Mouse (Mus musculus): ENCODE results near the gene Krt4. TPM values are rescaled to one million over a fixed set of nuclear protein-coding genes. Genes with fewer than 3 reads are reported as not detected.

Gene Krt4
- total RNA-seq, 2 experiments from 2014 or later: not detected

DNA sequence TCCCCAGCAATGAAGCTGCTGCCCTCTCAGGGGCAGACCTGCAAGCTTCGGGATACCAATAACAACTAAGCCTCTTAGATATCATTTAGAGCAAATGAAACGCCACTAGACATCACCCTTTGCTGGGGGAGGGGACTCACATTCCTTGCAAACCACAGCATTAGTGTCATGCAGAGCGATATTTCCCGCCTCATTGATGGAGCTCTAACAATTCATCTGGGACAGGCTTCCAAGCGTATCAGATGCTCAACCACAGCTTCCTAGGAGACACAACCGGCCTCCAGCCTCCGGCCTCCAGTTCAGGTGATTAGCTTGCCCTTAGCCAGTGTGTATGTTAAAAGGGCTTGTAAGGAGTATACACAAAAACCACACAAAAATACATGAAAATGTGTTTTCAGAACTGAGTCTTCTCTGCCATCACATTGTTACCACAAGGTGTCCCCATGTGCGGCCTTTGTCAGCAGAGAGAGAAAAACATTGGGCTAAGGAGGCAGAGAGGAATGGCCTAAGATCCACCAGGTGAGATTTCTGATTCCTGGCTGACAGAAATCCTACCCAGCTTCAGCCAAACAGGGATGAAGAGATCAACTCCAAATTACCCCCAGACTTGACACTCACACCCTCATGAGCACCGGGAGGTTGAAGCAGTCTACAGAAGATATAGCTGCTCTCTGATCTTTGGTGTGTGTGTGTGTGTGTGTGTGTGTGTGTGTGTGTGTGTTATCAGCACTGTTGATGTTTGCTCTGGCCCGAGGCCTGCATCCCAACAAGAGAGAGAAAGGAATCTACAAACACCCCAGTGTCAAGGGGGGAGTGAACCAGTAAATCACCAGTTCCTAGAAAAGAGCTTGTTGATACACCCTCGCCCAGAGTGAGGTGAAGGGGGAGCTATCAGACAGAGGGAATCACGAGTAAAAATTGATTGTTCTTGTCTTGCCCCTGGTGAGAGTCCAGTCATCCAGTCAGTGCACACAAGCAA, 22.1 kb downstream of the Krt4 start:
- no peak for ATAC-seq (ENCODE audit: poor library complexity, severe bottlenecking)

GRCm38 (mm10) chr15:101895216-101895615, 29.3 kb downstream of the Krt4 start:
- no peak for ATAC-seq (ENCODE audit: poor library complexity, severe bottlenecking)

DNA sequence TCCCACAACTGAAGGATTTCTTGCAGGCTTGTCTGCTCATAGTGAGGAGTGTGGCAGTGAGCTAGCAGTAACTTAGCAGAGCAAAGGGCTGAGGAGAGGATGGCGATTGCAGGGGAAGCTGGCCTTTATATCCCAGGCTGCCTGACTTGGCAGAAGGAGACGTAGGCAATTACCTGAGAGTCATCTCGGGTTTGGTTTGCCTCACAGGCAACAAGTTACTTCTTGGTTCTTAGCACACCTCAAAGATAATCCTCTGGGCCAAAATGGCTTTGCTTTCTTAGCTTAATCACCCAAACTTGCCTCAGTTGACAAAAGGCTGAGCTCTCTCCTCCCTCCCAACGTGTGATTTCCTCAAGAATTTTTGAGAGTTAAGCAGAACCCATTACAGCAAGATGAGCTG, 31.7 kb downstream of the Krt4 start, which contains the start of gene Krt76:
TSS of gene Krt76 (minus strand) at position 101 of the 400 bp plus-strand sequence.
- ATAC-seq (ENCODE audit: poor library complexity, severe bottlenecking): no peak

DNA sequence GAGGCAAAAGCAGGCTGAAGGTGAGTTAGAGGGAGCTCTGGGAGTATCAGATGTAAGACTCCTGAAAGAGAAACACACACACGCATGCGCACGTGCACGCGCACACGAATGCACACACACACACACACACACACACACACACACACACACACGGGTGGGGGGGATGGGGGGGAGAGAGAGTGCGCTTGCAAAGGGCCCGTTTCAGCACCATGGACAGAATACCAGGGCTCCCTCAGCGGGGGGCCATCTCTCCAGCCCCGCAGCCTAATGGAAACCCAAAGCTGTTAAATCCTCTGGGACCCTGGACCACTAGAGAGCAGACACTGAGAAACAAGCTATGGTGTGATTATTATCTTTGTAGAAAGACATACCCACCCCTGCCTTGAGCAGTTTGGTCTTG, 44.8 kb downstream of the Krt4 start:
- ATAC-seq (ENCODE audit: poor library complexity, severe bottlenecking): no peak

DNA sequence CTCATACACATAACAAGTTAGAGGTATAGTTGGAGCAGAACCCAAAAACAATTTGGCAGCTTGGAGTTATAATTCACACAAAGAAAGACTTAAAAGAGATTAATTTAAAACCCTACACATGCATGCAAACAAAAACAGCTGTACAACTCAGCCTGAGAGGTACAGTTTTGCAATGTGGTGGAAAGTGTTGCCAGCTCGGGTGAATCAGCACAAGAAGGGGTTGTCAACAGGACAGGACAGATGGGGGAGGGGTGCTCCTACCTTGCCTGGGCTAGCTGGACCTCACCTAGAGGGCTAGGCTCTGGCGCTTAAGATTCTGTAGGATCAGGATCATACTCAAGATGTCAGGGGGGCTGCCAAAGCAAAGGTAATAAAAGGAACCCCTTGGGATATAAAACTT, 46.5 kb downstream of the Krt4 start:
- no peak for ATAC-seq (ENCODE audit: poor library complexity, severe bottlenecking)

DNA sequence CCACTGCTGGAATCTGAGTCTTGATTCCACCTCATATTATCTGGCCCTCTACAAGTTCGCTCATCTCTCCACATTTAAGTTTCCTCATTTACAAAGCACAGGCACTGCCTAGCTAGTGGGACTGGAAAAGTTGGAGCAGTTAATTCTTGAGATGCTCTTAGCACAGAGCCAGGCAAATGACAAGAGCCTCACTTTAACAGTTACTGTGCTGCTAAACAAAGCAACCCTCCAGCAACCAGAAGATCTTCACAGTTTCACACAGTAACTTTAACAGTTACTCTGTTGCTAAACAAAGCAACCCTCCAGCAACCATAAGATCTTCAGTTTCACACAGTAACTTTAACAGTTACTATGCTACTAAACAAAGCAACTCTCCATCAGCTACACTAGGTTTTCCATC, 50.2 kb downstream of the Krt4 start:
- ATAC-seq (ENCODE audit: poor library complexity, severe bottlenecking): no peak

DNA sequence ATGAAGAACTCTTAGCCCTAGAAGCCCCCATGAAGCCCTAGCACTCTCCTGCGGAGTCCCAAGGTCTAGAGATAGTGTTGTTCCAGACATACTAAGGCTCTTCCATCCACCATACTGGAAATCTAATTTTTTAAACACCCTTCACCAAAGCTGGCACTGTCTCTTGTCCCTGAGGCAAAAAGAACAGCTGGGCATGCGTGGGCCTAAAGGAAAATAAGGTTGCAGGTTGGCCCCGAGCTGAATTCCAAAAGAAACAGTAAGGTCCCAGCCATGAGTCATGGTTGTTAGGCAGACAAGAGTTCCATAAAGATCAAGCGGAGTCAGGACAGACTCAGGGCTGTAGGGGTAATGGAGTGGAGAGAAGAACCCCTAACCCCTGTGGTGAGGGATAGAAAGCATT, 51.3 kb downstream of the Krt4 start:
- no peak for ATAC-seq (ENCODE audit: poor library complexity, severe bottlenecking)

- no peak for ATAC-seq (ENCODE audit: poor library complexity, severe bottlenecking)
Observed at GRCm38 (mm10) chr15:101869431-101869830, 55.1 kb downstream of the Krt4 start, which contains the start of gene Krt77. Krt77 (minus strand) TSS chr15:101869705.

Other genes starting within 250 kb of the Krt4 start
- gene Krt6b, start 244.4 kb downstream of the Krt4 start, total RNA-seq (2015): not detected in 2 replicates
- not detected in 2 replicates for gene Krt6b, start 244.4 kb downstream of the Krt4 start, total RNA-seq (2017)
- gene Krt6a, start 230.4 kb downstream of the Krt4 start, total RNA-seq (2015): not detected in 2 replicates
- gene Krt6a, start 230.4 kb downstream of the Krt4 start, total RNA-seq (2017): not detected in 2 replicates
- gene Krt5, start 211.8 kb downstream of the Krt4 start, total RNA-seq (2015): not detected in 2 replicates
- not detected in 2 replicates for gene Krt5, start 211.8 kb downstream of the Krt4 start, total RNA-seq (2017)
- not detected in 2 replicates for gene Krt71, start 181.6 kb downstream of the Krt4 start, total RNA-seq (2015)
- gene Krt71, start 181.6 kb downstream of the Krt4 start, total RNA-seq (2017): not detected in 2 replicates
- gene Krt72, start 138.3 kb downstream of the Krt4 start, total RNA-seq (2015): not detected in 2 replicates
- gene Krt72, start 138.3 kb downstream of the Krt4 start, total RNA-seq (2017): not detected in 2 replicates
- gene Krt73, start 122.4 kb downstream of the Krt4 start, total RNA-seq (2015): not detected in 2 replicates
- gene Krt73, start 122.4 kb downstream of the Krt4 start, total RNA-seq (2017): not detected in 2 replicates
- not detected in 2 replicates for gene Krt2, start 106.6 kb downstream of the Krt4 start, total RNA-seq (2015)
- not detected in 2 replicates for gene Krt2, start 106.6 kb downstream of the Krt4 start, total RNA-seq (2017)
- not detected in 2 replicates for gene Krt1, start 73.9 kb downstream of the Krt4 start, total RNA-seq (2015)
- not detected in 2 replicates for gene Krt1, start 73.9 kb downstream of the Krt4 start, total RNA-seq (2017)
- not detected in 2 replicates for gene Krt77, start 55.0 kb downstream of the Krt4 start, total RNA-seq (2015)
- gene Krt77, start 55.0 kb downstream of the Krt4 start, total RNA-seq (2017): 0.11 TPM in 1 of 2 replicates, not detected in the other
- gene Krt76, start 31.8 kb downstream of the Krt4 start, total RNA-seq (2015): not detected in 2 replicates
- gene Krt76, start 31.8 kb downstream of the Krt4 start, total RNA-seq (2017): not detected in 2 replicates
- gene Krt79, start 15.6 kb upstream of the Krt4 start, total RNA-seq (2015): not detected in 2 replicates
- not detected in 2 replicates for gene Krt79, start 15.6 kb upstream of the Krt4 start, total RNA-seq (2017)
- gene Krt78, start 29.6 kb upstream of the Krt4 start, total RNA-seq (2015): not detected in 2 replicates
- gene Krt78, start 29.6 kb upstream of the Krt4 start, total RNA-seq (2017): not detected in 2 replicates
- gene Krt8, start 79.7 kb upstream of the Krt4 start, total RNA-seq (2015): not detected in 2 replicates
- gene Krt8, start 79.7 kb upstream of the Krt4 start, total RNA-seq (2017): not detected in 2 replicates
- 0.22 and 0.23 TPM in 2 replicates for gene Krt18, start 103.4 kb upstream of the Krt4 start, total RNA-seq (2015)
- gene Krt18, start 103.4 kb upstream of the Krt4 start, total RNA-seq (2017): 0.89 and 1.7 TPM in 2 replicates
- 78.2 and 82.3 TPM in 2 replicates for gene Eif4b, start 149.0 kb upstream of the Krt4 start, total RNA-seq (2015)
- gene Eif4b, start 149.0 kb upstream of the Krt4 start, total RNA-seq (2017): 199 and 204 TPM in 2 replicates
- 0.32 and 1.9 TPM in 2 replicates for gene Tns2, start 175.7 kb upstream of the Krt4 start, total RNA-seq (2015)
- 0.07 TPM in 1 of 2 replicates, not detected in the other for gene Tns2, start 175.7 kb upstream of the Krt4 start, total RNA-seq (2017)
- gene Spryd3, start 211.5 kb upstream of the Krt4 start, total RNA-seq (2015): 6.1 and 7.5 TPM in 2 replicates
- 20.6 and 22.6 TPM in 2 replicates for gene Spryd3, start 211.5 kb upstream of the Krt4 start, total RNA-seq (2017)
- gene Igfbp6, start 219.6 kb upstream of the Krt4 start, total RNA-seq (2015): 1.3 TPM in 1 of 2 replicates, not detected in the other
- not detected in 2 replicates for gene Igfbp6, start 219.6 kb upstream of the Krt4 start, total RNA-seq (2017)
- 0.78 and 0.82 TPM in 2 replicates for gene Soat2, start 225.8 kb upstream of the Krt4 start, total RNA-seq (2015)
- 0.89 and 1.1 TPM in 2 replicates for gene Soat2, start 225.8 kb upstream of the Krt4 start, total RNA-seq (2017)

Measured in megakaryocyte, adult 5-6 weeks (primary cell).